Mouse (Mus musculus) cerebellum, adult 2 months (tissue): ENCODE results near the gene Zbtb37. TPM values are rescaled to one million over a fixed set of nuclear protein-coding genes. Genes with fewer than 3 reads are reported as not detected.
"Not testable (repeated sequence)": the region's sequence is repeated elsewhere in the genome, so short reads cannot be mapped to it uniquely, and the experiment has no call there.

Experiments used
- DNase-seq, 2 experiments: peaks; one replicate each; pipeline ENCODE4 v3.0.0; 2021
- H3K27ac ChIP-seq: fragments of 200-500 bp; 2 replicates; pipeline ENCODE4 v1.5.1; 2012; ENCODE audit warnings: low read length, control low read depth, inconsistent platforms; ENCODE audit not compliant: insufficient read depth
- H3K27me3 ChIP-seq: fragments of 200-500 bp; 2 replicates; pipeline ENCODE4 v1.6.1; 2012; ENCODE audit warnings: inconsistent platforms, mild to moderate bottlenecking, low read length, moderate library complexity; ENCODE audit not compliant: control insufficient read depth, insufficient read depth
- H3K4me1 ChIP-seq: fragments of 200-500 bp; 2 replicates; pipeline ENCODE4 v1.6.1; 2011; ENCODE audit warnings: low read length; ENCODE audit not compliant: control insufficient read depth, insufficient read depth
- H3K4me3 ChIP-seq: fragments of 200-500 bp; replicated peaks from 2 replicates; pipeline ENCODE3; 2011; ENCODE audit warnings: mild to moderate bottlenecking, low read depth, low read length, control low read depth; ENCODE audit not compliant: insufficient read depth
- CTCF ChIP-seq: fragments of 200-500 bp; IDR thresholded peaks from 2 replicates; pipeline ENCODE4 v1.5.1; 2011; ENCODE audit warnings: low read depth, mild to moderate bottlenecking, control low read depth, low read length, moderate library complexity, borderline replicate concordance; ENCODE audit not compliant: insufficient read depth
- POLR2A ChIP-seq: fragments of 200-500 bp; IDR thresholded peaks from 2 replicates; pipeline ENCODE4 v1.6.1; 2011; ENCODE audit warnings: low read length, control low read depth, borderline replicate concordance; ENCODE audit not compliant: insufficient read depth
- WGBS: fragments of 180-500 bp; shearing (Covaris S2); methylation state at CpG from one replicate; pipeline ENCODE4 v1.1.7; 2018; 5-methylcytosine and 5-hydroxymethylcytosine counted together
- polyA plus RNA-seq: library from polyadenylated mRNA; depleted of rRNA; stranded (reverse); fragments of >200 nt; gene quantifications from 2 replicates; pipeline ENCODE4 v1.2.3, GENCODE M21; 2012

Zbtb37 gene
- polyA plus RNA-seq, 1 experiment = 5.0 TPM

DNA sequence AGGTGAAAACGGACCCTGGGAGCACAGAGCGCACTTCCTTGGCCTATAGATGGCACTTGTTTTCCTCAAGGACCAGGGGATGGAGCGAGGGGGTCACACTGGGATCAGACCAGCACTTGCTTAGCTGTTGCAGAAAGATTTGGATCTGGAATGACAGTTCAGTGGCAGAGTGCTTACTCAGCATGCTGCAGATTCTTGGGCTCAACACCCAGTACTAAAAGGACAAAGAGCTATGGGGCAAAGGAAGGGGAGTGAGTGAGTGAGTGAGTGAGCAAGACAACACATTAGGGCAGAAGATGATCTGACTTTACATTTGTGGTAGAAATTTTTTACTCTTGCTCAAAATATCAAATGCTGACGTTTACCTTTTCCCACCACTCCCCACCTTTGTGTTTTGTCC, 29.7 kb downstream of the Zbtb37 start:
- WGBS = 81% methylated on average over 4 of the region's 4 CpGs
- H3K27ac ChIP-seq = no peak overlapping the region
- no peak for DNase-seq
- H3K4me3 ChIP-seq = no peak overlapping the region
- TF ChIP-seq POLR2A (no peak), CTCF (no peak)
- H3K27me3 ChIP-seq = no peaks in the 10 kb centered on the region
- H3K4me1 ChIP-seq = peaks cover 7% of the 10 kb centered on the region; the same call in 1 of the 2 replicates

DNA sequence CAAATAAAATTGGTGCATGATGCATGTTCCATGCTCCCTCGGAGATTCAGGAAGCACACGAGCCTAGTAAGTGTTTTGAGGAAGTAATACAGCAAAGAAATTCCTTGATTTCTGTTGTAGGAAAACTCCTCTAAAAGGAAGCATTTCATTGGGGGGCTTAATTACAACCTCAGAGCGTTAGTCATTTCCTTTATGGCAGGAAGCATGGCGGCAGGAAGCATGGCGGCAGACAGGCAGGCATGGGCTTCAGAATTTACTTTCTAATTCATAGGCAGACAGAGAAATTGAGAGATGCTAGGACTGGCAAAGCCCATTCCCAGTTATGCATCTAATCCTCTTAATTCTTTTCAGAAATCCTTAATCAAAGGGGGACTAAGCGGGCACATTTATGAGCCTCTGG, 40.8 kb downstream of the Zbtb37 start:
- H3K4me3 ChIP-seq = no peak overlapping the region
- TF ChIP-seq CTCF (no peak), POLR2A (no peak)
- H3K4me1 ChIP-seq = no peaks in the 10 kb centered on the region; the same call in 1 of the 2 replicates
- no peak overlapping the region for H3K27ac ChIP-seq
- no peak for DNase-seq
- H3K27me3 ChIP-seq = no peaks in the 10 kb centered on the region
- WGBS = 92% methylated on average over 6 of the region's 6 CpGs

DNA sequence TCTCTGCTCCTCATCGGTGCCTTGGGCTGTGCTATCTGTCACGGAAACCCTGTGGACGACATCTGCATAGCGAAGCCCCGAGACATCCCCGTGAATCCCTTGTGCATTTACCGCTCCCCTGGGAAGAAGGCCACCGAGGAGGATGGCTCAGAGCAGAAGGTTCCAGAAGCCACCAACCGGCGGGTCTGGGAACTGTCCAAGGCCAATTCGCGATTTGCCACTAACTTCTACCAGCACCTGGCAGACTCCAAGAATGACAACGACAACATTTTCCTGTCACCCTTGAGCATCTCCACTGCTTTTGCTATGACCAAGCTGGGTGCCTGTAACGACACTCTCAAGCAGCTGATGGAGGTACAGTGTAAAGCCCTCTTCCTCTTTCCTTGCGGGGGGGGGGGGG, 45.3 kb downstream of the Zbtb37 start:
- no peaks in the 10 kb centered on the region for H3K27me3 ChIP-seq
- no peaks in the 10 kb centered on the region for H3K4me1 ChIP-seq
- TF ChIP-seq POLR2A (no peak), CTCF (no peak)
- WGBS = 72% methylated on average over 15 of the region's 15 CpGs
- DNase-seq = no peak
- H3K27ac ChIP-seq = no peak overlapping the region
- H3K4me3 ChIP-seq = no peak overlapping the region

DNA sequence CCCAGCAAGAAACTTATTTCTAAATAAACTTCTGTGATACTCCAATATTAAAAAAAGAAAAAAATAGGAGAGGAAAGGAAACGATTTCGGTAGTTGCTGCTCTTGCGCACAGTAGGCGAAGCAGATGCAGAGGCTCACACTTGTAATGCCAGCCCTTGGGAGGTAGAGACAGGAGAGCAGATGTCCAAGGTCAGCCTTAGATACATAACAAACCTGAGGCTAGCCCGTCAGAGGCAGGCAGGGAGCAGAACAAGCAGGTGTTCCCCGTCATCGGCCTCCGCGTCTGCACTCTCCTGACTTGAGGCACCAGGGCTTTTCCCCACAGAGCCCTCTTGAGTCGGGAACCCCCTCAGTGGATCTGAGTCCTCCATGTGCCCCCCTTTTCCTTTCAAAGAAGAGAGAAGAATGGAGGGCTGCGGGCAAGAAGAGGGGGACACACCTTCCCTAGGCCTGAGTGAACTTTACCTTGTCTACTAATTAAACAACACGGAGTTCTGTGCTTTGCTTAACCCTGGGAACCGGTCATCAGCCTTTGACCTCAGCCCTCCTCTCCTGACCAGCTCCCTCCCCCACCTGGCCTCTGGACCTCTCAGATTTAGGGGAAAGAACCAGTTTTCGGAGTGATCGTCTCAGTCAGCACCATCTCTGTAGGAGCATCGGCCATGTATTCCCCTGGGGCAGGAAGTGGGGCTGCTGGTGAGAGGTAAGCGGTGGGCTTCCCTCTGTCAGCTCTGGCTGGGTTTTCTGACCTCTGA, 47.6 kb downstream of the Zbtb37 start:
- no peaks in the 10 kb centered on the region for H3K27me3 ChIP-seq
- no peak overlapping the region for H3K4me3 ChIP-seq
- H3K27ac ChIP-seq = no peak overlapping the region
- DNase-seq = no peak
- H3K4me1 ChIP-seq = no peaks in the 10 kb centered on the region
- 88% methylated on average over 17 of the region's 17 CpGs for WGBS
- TF ChIP-seq CTCF (no peak), POLR2A (no peak)

DNA sequence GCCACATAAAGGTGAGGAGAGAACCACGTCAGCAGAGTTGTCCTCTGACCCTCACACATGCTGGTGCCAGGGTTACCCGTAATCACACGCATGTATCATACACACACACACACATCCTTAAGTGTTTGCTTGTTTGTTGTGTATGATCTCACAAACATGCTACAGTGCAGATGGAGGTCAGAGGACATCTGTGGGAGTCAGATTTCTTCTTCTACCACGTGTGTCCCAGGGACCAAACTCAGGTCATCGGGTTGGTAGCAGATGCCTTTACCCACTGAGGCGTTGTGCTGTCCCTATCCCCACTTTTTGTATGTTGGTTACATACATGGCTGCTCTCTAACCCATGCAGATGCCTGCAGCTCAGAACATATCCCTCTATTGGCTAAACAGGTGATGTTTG, 49.2 kb downstream of the Zbtb37 start:
- no peak overlapping the region for H3K27ac ChIP-seq
- no peak for DNase-seq
- 84% methylated on average over 6 of the region's 6 CpGs for WGBS
- H3K4me1 ChIP-seq = no peaks in the 10 kb centered on the region
- H3K4me3 ChIP-seq = no peak overlapping the region
- H3K27me3 ChIP-seq = no peaks in the 10 kb centered on the region
- no peak for TF ChIP-seq POLR2A
- TF ChIP-seq CTCF = no peak

DNA sequence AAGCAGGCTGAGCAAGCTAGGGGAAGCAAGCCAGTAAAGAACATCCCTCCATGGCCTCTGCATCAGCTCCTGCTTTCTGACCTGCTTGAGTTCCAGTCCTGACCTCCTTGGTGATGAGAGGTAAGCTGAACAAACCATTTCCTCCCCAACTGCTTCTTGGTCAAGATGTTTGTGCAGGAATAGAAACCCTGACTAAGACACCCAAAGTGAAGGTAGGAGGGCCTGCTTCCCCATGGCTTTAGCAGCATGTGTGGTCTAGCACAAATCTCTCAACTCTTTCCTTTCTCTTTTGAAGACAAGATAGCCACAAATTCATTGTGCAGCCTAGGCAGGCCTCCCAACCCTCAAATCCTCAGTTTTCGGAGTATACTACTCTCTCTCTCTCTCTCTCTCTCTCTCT, 49.9 kb downstream of the Zbtb37 start:
- H3K27me3 ChIP-seq, DNase-seq, H3K4me1 ChIP-seq, H3K27ac ChIP-seq, H3K4me3 ChIP-seq: not testable (repeated sequence)
- WGBS = 86% methylated on average over 1 of the region's 1 CpGs

DNA sequence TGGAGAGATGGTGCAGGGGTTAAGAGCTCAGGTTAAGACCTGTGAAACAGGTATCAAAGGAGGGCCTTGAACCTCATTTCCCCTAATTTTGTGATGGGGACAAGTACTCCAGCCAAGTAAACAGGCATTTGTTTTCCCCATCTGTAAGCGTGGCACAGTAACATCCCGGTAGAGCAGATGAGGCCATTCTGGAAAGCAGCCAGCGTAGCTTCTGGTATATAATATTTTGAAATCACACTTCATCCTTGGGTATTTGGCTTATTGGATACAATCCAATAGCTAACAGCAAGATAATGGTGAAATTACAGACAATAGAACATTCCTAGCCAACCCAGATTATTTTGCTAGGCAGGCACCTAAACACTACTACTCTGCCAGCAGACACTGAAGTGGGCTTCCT, 51.8 kb downstream of the Zbtb37 start:
- H3K27ac ChIP-seq = no peak overlapping the region
- H3K27me3 ChIP-seq = no peaks in the 10 kb centered on the region
- 31% methylated on average over 3 of the region's 3 CpGs for WGBS
- H3K4me1 ChIP-seq = no peaks in the 10 kb centered on the region
- TF ChIP-seq POLR2A (no peak), CTCF (no peak)
- no peak for DNase-seq
- H3K4me3 ChIP-seq = no peak overlapping the region

DNA sequence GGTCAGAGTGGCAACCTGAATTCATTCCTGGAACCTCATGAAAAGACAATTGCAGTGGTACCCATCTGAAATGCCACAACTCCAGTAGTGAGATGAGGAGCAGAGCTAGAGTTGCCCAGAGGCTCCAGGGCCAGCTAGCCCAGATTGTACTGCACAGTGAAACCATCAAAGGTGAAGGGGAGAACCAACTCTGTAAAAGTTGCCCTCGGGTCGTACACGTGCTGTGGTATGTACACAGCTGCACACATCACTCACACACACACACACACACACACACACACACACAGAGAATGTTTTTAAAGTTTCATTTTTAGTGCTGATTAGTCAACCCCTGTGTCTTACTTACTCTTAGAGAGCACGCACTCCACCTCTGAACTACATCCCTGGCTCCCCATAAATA, 53.3 kb downstream of the Zbtb37 start:
- no peak for DNase-seq
- Histone ChIP-seq H3K4me1 (no peaks in the 10 kb centered on the region), H3K27ac (no peak overlapping the region), H3K4me3 (no peak overlapping the region), H3K27me3 (no peaks in the 10 kb centered on the region)
- 94% methylated on average over 4 of the region's 4 CpGs for WGBS
- TF ChIP-seq CTCF (no peak), POLR2A (no peak)
